Mouse (Mus musculus): ENCODE data around the gene Raet1e. TPM values are rescaled to one million over a fixed set of nuclear protein-coding genes. Genes with fewer than 3 reads are reported as not detected.
A peak's percentile ranks its signal among the peaks of the same experiment; 100 is the strongest.
"Not testable (repeated sequence)": the region's sequence is repeated elsewhere in the genome, so short reads cannot be mapped to it uniquely, and the experiment has no call there.

The Raet1e gene
- polyA plus RNA-seq, 1 experiment from 2014 or later: 2.7 TPM

GRCm38 (mm10) chr10:22396680-22397079, 238.3 kb downstream of the Raet1e start:
- not testable (repeated sequence) for H3K4me2 ChIP-seq; H3K9ac ChIP-seq; H3K9me3 ChIP-seq (replicated peaks); ATAC-seq (replicated peaks; ENCODE audit: insufficient number of reproducible peaks, insufficient read depth, low FRiP score, low read depth); H3K27ac ChIP-seq; H3K4me1 ChIP-seq (replicated peaks); H3K36me3 ChIP-seq; H3K4me3 ChIP-seq; H3K27me3 ChIP-seq
- WGBS: 22% methylated on average over 1 of the region's 1 CpGs

GRCm38 (mm10) chr10:22402225-22402917, 244.0 kb downstream of the Raet1e start:
- ATAC-seq (replicated peaks; ENCODE audit: insufficient number of reproducible peaks, insufficient read depth, low FRiP score, low read depth): peak; percentile 55
- not testable (repeated sequence) for H3K27me3 ChIP-seq; H3K4me2 ChIP-seq; H3K4me1 ChIP-seq (replicated peaks); H3K27ac ChIP-seq; H3K9me3 ChIP-seq (replicated peaks); H3K9ac ChIP-seq; H3K4me3 ChIP-seq; H3K36me3 ChIP-seq
- 4% methylated on average over 9 of the region's 11 CpGs for WGBS

- H3K9me3 ChIP-seq (replicated peaks); H3K9ac ChIP-seq; H3K27me3 ChIP-seq; H3K4me2 ChIP-seq; ATAC-seq (replicated peaks; ENCODE audit: insufficient number of reproducible peaks, insufficient read depth, low FRiP score, low read depth); H3K36me3 ChIP-seq; H3K27ac ChIP-seq; H3K4me3 ChIP-seq; H3K4me1 ChIP-seq (replicated peaks): not testable (repeated sequence)
- WGBS: 7% methylated on average over 1 of the region's 8 CpGs
Measured at GRCm38 (mm10) chr10:22413702-22414494, 255.5 kb downstream of the Raet1e start.

Other genes with a start within 250 kb of the Raet1e start
- not detected in 2 replicates for gene 4930444G20Rik, start 90.5 kb upstream of the Raet1e start, polyA plus RNA-seq (2015; fragmentation: Nextera tagmentation; extraction: Ambion mirVana)
- gene E030030I06Rik, start 9.3 kb upstream of the Raet1e start, polyA plus RNA-seq (2015; fragmentation: Nextera tagmentation; extraction: Ambion mirVana): 10.1 and 11.0 TPM in 2 replicates
- 0.34 and 0.56 TPM in 2 replicates for gene H60b, start within 50 bp of the Raet1e start, polyA plus RNA-seq (2015; fragmentation: Nextera tagmentation; extraction: Ambion mirVana)
- gene Raet1d, start 202.0 kb downstream of the Raet1e start, polyA plus RNA-seq (2015; fragmentation: Nextera tagmentation; extraction: Ambion mirVana): 5.3 and 5.6 TPM in 2 replicates